Mouse (Mus musculus) G1E-ER4 (cell line): Measurements from ENCODE around the gene Wdr66. TPM values are rescaled to one million over a fixed set of nuclear protein-coding genes. Genes with fewer than 3 reads are reported as not detected.

ENCODE experiments used
- GATA1 ChIP-seq: IDR thresholded peaks from one replicate; pipeline ENCODE4 v1.8.0; 2012; ENCODE audit warnings: low read length, inconsistent platforms
- polyA plus RNA-seq: library from polyadenylated mRNA; stranded (reverse); fragments of >175 nt; gene quantifications from 2 replicates; pipeline ENCODE4 v1.2.3, GENCODE M21; 2012

Wdr66 gene
- polyA plus RNA-seq, 1 experiment, result 0.01 TPM

GRCm38 (mm10) chr5:123368869-123369488 is 117.1 kb downstream of the Wdr66 start:
- no peak for TF ChIP-seq GATA1

GRCm38 (mm10) chr5:123370049-123370448 is 118.1 kb downstream of the Wdr66 start:
- TF ChIP-seq GATA1, result no peak

GRCm38 (mm10) chr5:123375262-123375661 is 123.4 kb downstream of the Wdr66 start:
- no peak for TF ChIP-seq GATA1

GRCm38 (mm10) chr5:123375793-123376452 is 124.0 kb downstream of the Wdr66 start:
- TF ChIP-seq GATA1, result no peak

- TF ChIP-seq GATA1, result no peak
These were observed 124.7 kb downstream of the Wdr66 start for GRCm38 (mm10) chr5:123376569-123376968.

Other genes with a start within 250 kb of the Wdr66 start
- 12.9 and 17.5 TPM in 2 replicates for gene Orai1, start 237.0 kb upstream of the Wdr66 start, polyA plus RNA-seq
- not detected in 2 replicates for gene Morn3, start 205.1 kb upstream of the Wdr66 start, polyA plus RNA-seq
- gene Tmem120b, start 183.7 kb upstream of the Wdr66 start, polyA plus RNA-seq, result 3.2 and 6.0 TPM in 2 replicates
- 0.93 and 1.1 TPM in 2 replicates for gene Rhof, start 119.4 kb upstream of the Wdr66 start, polyA plus RNA-seq
- gene Setd1b, start 109.9 kb upstream of the Wdr66 start, polyA plus RNA-seq, result 78.0 and 85.4 TPM in 2 replicates
- gene Psmd9, start 82.7 kb upstream of the Wdr66 start, polyA plus RNA-seq, result 80.0 and 104 TPM in 2 replicates
- gene Hpd, start 69.4 kb upstream of the Wdr66 start, polyA plus RNA-seq, result not detected in 2 replicates
- gene Bcl7a, start 91.7 kb downstream of the Wdr66 start, polyA plus RNA-seq, result 47.9 and 49.2 TPM in 2 replicates
- gene Mlxip, start 142.7 kb downstream of the Wdr66 start, polyA plus RNA-seq, result 12.7 and 16.1 TPM in 2 replicates
- not detected in 2 replicates for gene Lrrc43, start 237.2 kb downstream of the Wdr66 start, polyA plus RNA-seq
- gene Il31, start 237.4 kb downstream of the Wdr66 start, polyA plus RNA-seq, result not detected in 2 replicates